Mouse (Mus musculus): Measurements from ENCODE around the gene Clec5a. TPM values are rescaled to one million over a fixed set of nuclear protein-coding genes. Genes with fewer than 3 reads are reported as not detected.
"Not testable (repeated sequence)": the region's sequence is repeated elsewhere in the genome, so short reads cannot be mapped to it uniquely, and the experiment has no call there.

The Clec5a gene
- total RNA-seq (2021): 1 to 10 TPM; 1.2 to 1.4 TPM
- long read RNA-seq, experiment 1, partial matches to known transcripts: 0 of 2 reads
- long read RNA-seq, experiment 1, other reads (novel, unspliced or antisense): 0 of 2 reads
- long read RNA-seq, experiment 2: 0 reads

DNA sequence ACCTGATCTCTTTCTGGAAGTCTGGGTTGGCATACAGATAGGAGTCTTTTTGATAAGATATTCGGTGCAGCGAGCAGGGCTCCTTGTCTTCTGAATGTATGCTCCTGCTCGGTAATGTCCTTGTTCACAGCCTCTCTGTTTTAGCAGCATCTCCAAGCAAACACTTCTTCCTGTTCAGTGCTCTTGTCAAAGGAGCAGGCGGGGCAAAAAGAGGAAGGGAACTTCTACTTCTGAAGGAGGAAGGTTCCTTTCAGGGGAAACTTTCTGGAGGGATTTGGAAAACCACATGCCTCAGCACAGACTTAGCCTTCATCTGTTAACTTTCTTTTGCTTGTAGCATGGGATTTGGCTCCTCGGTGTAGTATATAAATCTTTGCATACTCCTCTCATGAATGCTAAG, at the start of gene Clec5a:
TSS of gene Clec5a (minus strand) at position 177 of the 400 bp plus-strand sequence.
- intact Hi-C loops (cut with DNase I): no loop called here
- Histone ChIP-seq H3K4me3 (no peak within 1 kb of the TSS), H3K27ac (no peak within 1 kb of the TSS)
- no peak for TF ChIP-seq CTCF (IDR thresholded peaks at IDR 0.05)
- no peak for DNase-seq (ENCODE audit: extremely low spot score in 1 of 2, low spot score in 2 of 2)

DNA sequence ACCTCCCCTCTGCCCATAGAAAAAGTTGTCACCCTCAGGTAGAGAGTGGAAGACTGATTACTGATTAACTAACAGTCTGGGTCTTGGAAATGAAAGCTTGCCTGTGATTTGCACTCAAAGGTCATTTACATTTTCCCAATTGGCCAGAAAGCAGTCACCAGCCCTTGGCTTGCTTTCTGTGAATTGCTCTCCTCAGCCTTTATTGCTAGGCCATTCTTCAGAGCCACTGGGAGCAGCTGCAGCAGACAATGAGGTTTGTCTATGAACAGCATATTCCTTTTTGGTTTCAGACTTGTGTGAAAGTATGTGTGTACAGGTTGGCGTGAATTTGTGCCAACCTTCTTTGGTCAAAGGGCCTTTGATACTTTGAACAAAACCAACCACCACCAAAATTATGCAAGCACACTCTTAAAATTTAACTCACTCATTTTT, 49.0 kb upstream of the Clec5a start:
- DNase-seq (ENCODE audit: extremely low spot score in 1 of 2, low spot score in 2 of 2): no peak
- Histone ChIP-seq H3K27ac (no peak overlapping the region), H3K4me3 (no peak overlapping the region)
- no peak for TF ChIP-seq CTCF (IDR thresholded peaks at IDR 0.05)
- intact Hi-C loops (cut with DNase I): no loop called here

- intact Hi-C loops (cut with DNase I): no loop called here
- no peak for DNase-seq (ENCODE audit: extremely low spot score in 1 of 2, low spot score in 2 of 2)
- Histone ChIP-seq H3K27ac (no peak within 1 kb of the TSS), H3K4me3 (no peak within 1 kb of the TSS)
- TF ChIP-seq CTCF (IDR thresholded peaks at IDR 0.05): no peak
Observed at GRCm38 (mm10) chr6:40628406-40629000, 42.9 kb upstream of the Clec5a start, which contains the start of gene Mgam. Gene Mgam (plus strand): TSS chr6:40628831.

DNA sequence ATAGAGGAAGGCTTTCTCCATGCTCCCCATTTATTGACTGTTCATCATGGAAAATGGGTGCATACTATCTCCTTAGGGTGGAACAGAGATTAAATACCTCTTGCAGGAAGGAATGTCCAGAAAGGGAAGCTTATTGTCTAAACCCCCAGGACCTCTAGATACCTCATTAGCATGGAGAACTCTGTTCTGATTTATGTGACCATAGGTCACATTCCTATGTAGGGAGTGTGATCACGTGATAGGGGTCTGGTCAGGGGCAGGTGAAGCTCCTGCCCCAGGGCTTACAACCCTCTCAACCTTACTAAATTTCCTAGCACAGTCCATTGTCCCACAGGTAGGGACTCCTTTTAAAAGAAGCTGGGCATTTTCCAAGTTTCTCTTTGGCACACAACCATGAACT, 40.5 kb upstream of the Clec5a start:
- no peak overlapping the region for H3K4me3 ChIP-seq
- no peak overlapping the region for H3K27ac ChIP-seq
- DNase-seq (ENCODE audit: extremely low spot score in 1 of 2, low spot score in 2 of 2): no peak
- TF ChIP-seq CTCF (IDR thresholded peaks at IDR 0.05): no peak
- intact Hi-C loops (cut with DNase I): no loop called here

DNA sequence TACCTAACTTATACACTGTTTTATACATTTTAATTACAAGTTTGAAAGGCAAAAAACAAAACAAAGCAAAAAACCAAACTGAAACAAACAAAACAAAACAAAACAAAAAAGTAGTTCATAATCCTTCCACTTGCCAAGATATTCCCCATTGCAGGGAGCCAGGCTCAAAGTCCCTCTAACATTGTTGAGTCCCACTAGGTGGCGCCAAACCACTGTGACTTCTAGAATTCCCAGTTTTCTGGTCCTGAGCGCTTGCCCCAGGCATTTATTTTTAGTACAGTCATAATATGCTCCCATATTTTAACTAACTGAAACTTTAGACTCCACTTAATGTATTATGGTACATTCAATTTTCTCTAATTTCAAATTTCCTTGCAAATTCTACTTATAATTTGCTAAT, 32.3 kb upstream of the Clec5a start:
- Histone ChIP-seq H3K27ac (no peak overlapping the region), H3K4me3 (no peak overlapping the region)
- peak; percentile 61 to 62 for DNase-seq (ENCODE audit: extremely low spot score in 1 of 2, low spot score in 2 of 2)
- peak; percentile 92 for TF ChIP-seq CTCF (IDR thresholded peaks at IDR 0.05)
- intact Hi-C loops (cut with DNase I): loop anchor here (1.0 kb wide), 1 partner anchor 71 kb away; no protein-coding TSS in a partner anchor

DNA sequence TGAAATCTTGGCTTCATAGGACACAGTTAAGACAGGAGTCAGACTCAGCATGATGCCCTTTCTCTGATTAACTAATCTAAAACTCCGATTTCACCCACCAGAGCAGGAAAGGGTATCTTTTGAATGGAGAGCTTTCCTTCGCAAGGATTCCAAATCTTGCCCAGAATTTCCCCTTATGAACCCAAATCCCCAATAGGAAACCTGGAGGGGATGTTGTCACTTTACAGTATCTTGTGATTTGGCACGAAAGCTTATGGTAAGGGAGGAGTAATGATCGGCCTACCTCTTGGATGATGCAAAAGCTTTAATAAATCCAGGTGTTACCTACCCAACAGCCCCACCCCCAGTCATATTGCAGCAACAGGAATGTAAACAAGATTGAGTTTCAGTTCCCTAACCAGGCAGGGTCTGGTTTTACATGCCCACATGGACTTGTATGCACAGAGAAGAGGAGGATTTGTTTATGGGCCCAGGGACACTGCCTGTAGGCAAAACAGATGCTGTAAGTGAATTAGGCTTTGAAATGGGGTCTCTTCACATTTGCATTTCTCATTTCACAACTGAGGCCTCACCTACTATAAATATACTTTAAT, 27.7 kb upstream of the Clec5a start, which contains the start of gene Tas2r138:
TSS of gene Tas2r138 (minus strand) at position 51 of the 593 bp plus-strand sequence.
- intact Hi-C loops (cut with DNase I): loop anchor here (5.0 kb wide), 1 partner anchor 131 kb away; no protein-coding TSS in a partner anchor
- no peak for DNase-seq (ENCODE audit: extremely low spot score in 1 of 2, low spot score in 2 of 2)
- no peak within 1 kb of the TSS for H3K27ac ChIP-seq
- TF ChIP-seq CTCF (IDR thresholded peaks at IDR 0.05): no peak
- no peak within 1 kb of the TSS for H3K4me3 ChIP-seq

- H3K27ac ChIP-seq: no peak overlapping the region
- no peak for DNase-seq (ENCODE audit: extremely low spot score in 1 of 2, low spot score in 2 of 2)
- no peak for TF ChIP-seq CTCF (IDR thresholded peaks at IDR 0.05)
- H3K4me3 ChIP-seq: no peak overlapping the region
- intact Hi-C loops (cut with DNase I): loop anchor here (5.0 kb wide), 1 partner anchor 128 kb away; no protein-coding TSS in a partner anchor
Observed at GRCm38 (mm10) chr6:40610244-40610643, 24.6 kb upstream of the Clec5a start.

DNA sequence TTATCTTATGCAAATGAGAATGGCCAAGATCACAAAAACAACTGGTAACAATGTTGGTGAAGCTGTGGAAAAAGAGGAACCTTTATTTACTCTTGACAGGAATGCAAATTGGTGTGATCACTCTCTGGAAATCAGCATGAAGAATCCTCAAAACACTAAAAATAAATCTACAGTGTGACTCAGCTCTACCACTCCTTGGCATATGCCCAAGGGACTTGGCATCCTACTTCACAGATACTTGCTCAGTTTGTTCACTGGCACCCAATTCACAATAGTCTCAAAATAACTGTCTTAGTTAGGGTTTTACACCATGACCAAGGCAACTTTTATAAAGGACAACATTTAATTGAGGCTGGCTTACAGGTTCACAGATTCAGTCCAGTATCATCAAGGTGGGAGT, 21.8 kb upstream of the Clec5a start:
- DNase-seq (ENCODE audit: extremely low spot score in 1 of 2, low spot score in 2 of 2): peak; percentile 62 to 66
- intact Hi-C loops (cut with DNase I): no loop called here
- no peak overlapping the region for H3K27ac ChIP-seq
- no peak for TF ChIP-seq CTCF (IDR thresholded peaks at IDR 0.05)
- H3K4me3 ChIP-seq: no peak overlapping the region

DNA sequence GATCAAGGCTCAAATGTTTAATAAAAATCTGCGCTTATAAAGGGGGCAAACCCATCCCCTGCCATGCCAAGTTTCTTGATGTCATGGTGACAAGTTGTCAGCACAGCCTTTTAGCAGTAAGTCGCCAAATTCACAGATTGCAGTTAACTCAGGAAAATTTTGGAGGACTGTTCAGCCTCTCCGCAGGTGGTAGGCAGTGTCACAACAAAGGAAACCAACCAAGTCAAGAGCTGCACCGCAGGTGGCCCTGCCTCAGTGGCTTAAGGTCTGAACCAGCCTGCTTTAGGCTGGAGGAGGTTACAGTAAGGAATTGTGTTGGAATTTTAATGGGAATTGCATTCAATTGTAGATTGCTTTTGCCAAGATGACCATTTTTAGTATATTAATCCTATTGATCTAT, 12.9 kb upstream of the Clec5a start:
- intact Hi-C loops (cut with DNase I); H3K4me3 ChIP-seq; H3K27ac ChIP-seq; DNase-seq (ENCODE audit: extremely low spot score in 1 of 2, low spot score in 2 of 2): not testable (repeated sequence)

- no peak overlapping the region for H3K27ac ChIP-seq
- H3K4me3 ChIP-seq: no peak overlapping the region
- no peak for TF ChIP-seq CTCF (IDR thresholded peaks at IDR 0.05)
- intact Hi-C loops (cut with DNase I): no loop called here
- DNase-seq (ENCODE audit: extremely low spot score in 1 of 2, low spot score in 2 of 2): no peak
Observed at GRCm38 (mm10) chr6:40594804-40595550, 9.4 kb upstream of the Clec5a start.

GRCm38 (mm10) chr6:40588346-40588745, 2.7 kb upstream of the Clec5a start:
- Histone ChIP-seq H3K27ac (no peak overlapping the region), H3K4me3 (no peak overlapping the region)
- no peak for TF ChIP-seq CTCF (IDR thresholded peaks at IDR 0.05)
- intact Hi-C loops (cut with DNase I): no loop called here
- DNase-seq (ENCODE audit: extremely low spot score in 1 of 2, low spot score in 2 of 2): no peak

DNA sequence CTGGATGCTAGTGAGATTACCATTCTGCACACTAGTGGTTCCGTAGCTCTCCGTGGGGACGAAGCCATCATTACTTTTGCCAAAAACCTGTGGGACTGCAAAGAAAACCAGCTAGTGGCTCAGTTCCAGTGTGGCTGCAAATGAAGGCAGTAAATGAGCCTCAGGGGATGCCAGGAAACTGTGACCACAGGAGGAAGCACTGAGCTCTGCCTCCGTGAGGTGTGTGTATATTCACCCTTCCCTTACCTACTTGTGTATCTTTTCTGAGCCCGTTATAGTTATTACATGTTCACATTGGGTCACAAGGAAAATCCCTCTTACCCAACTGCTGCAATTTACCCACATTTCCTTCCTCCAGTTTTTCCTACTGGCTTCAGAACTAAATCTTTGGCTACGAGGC, 1.3 kb downstream of the Clec5a start:
- intact Hi-C loops (cut with DNase I): no loop called here
- TF ChIP-seq CTCF (IDR thresholded peaks at IDR 0.05): no peak
- no peak for DNase-seq (ENCODE audit: extremely low spot score in 1 of 2, low spot score in 2 of 2)

More for the DNA sequence above, 1.3 kb downstream of the Clec5a start:
- H3K27ac ChIP-seq: no peak overlapping the region
- H3K4me3 ChIP-seq: no peak overlapping the region

All from left cerebral cortex, adult 2 months (tissue).